Mouse (Mus musculus): ENCODE measurements around the gene Kcnmb3. TPM values are rescaled to one million over a fixed set of nuclear protein-coding genes. Genes with fewer than 3 reads are reported as not detected.
A peak's percentile ranks its signal among the peaks of the same experiment; 100 is the strongest.

Kcnmb3 gene
- polyA plus RNA-seq, 1 experiment from 2014 or later, result not detected

DNA sequence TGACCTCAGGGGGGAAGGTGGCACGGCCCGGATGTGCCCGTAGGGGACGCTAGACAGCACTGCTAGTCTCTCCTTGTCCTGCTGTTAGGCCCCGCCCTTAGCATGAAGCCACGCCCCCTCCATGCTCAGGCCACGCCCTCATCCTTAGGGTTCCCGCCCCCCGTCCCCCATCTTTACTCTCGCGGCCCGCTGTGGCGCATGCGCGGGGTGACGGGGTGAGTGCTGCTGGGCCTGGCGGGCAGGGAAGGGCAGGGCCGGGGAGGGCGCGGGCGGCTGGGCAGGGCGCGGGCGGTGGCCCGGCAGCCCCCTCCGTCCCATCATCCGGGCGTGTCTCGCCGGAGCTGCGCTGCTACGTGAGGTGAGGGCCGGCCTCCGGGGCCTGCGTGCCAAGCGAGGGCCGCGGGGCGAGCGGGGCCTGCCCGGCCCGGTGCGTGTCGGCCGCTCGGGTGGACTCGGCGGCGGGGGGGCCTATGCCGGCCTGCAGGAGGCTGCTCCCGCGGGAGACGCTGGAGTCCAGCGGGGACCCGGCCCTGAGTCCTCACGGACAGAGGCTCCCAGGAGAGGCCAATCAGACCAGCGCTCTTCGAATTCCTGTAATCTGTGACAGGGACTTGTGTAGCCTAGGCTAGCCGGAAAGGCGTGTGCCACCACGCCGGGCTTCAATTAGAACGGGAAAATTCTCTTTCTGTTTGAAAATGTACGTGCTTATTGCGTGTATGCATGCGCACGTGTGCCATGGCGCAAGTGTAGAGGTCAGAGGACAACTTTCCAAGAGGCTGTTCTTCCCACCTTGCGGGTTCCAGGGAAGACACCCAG is 18.6 kb upstream of the Kcnmb3 start:
- peak overlapping the region; percentile 85 for H3K27ac ChIP-seq (ENCODE audit: poor library complexity, severe bottlenecking)
- peak; percentile 97 for ATAC-seq (ENCODE audit: insufficient number of reproducible peaks, low FRiP score)
- H3K9me3 ChIP-seq (replicated peaks), result no peaks in the 10 kb centered on the region
- H3K27me3 ChIP-seq (replicated peaks), result no peaks in the 10 kb centered on the region
- H3K4me1 ChIP-seq (replicated peaks), result peaks cover 22% of the 10 kb centered on the region
- H3K36me3 ChIP-seq, result peaks cover 9% of the 10 kb centered on the region
- WGBS, result under 1% methylated on average over 69 of the region's 69 CpGs
- H3K4me3 ChIP-seq, result peak overlapping the region; percentile 76
- peak overlapping the region; percentile 71 for H3K4me2 ChIP-seq
- H3K9ac ChIP-seq, result peak overlapping the region; percentile 88

DNA sequence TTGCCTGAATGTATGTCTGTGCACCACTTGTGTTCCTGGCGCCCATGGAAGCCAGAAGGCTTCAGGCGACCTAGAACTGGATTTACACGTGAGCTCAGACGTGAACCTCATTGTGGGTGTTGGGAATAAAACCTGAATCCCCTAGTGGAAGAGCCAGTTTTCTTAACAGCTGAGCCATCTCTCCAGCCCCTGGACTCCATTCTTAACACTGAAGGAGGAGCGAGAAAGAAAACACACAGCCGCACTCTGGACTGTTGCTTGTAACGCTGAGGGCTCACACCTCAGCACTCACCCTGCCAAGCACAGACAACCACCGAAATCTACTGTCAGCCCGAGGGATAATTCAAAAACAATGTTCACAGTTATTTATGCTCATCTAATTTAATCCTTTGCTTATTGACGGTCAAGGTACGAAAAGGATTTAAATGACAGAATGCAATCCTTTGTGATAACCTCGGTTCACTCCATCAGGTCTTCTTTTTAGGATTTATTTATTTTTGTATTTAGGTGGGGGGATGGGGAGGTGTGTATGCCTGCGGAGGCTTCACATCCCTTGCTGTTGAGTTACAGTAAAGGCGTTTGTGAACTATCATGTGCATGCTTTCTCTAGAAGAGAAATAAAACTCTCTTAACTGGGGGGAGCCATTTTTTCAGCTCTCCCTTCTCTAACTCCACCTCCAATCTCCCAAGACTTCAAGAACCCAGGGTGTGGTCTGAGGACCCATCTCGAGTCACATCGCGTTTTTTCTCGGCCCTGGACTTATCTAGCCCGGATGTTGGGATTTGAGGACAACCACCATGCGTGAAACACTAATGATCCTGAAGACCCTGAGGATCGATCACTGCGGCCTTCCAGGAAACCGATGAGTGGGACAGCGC is 17.7 kb upstream of the Kcnmb3 start, which contains the start of gene Zfp639:
Zfp639 (plus strand) TSS at position 764 of the 879 bp plus-strand sequence.
- Histone ChIP-seq H3K4me2 (peak within 1 kb of the TSS; percentile 71), H3K27ac (ENCODE audit: poor library complexity, severe bottlenecking) (peak within 1 kb of the TSS; percentile 85), H3K9me3 (replicated peaks) (no peaks in the 10 kb centered on the region), H3K9ac (peak within 1 kb of the TSS; percentile 88), H3K36me3 (peaks cover 3% of the 10 kb centered on the region; the same call in 1 of the 2 replicates), H3K27me3 (replicated peaks) (no peaks in the 10 kb centered on the region), H3K4me3 (peak within 1 kb of the TSS; percentile 76), H3K4me1 (replicated peaks) (peaks cover 22% of the 10 kb centered on the region)
- WGBS, result 4% methylated on average over 24 of the region's 24 CpGs
- ATAC-seq (ENCODE audit: insufficient number of reproducible peaks, low FRiP score), result no peak

- Histone ChIP-seq H3K4me3 (peak overlapping the region; percentile 76), H3K4me1 (replicated peaks) (peaks cover 22% of the 10 kb centered on the region), H3K27ac (ENCODE audit: poor library complexity, severe bottlenecking) (no peak overlapping the region), H3K9me3 (replicated peaks) (no peaks in the 10 kb centered on the region), H3K9ac (0 out of 2 replicates have a peak overlapping the region, but pooled peaks have one; percentile 50), H3K36me3 (no peaks in the 10 kb centered on the region; the same call in 1 of the 2 replicates), H3K27me3 (replicated peaks) (no peaks in the 10 kb centered on the region), H3K4me2 (peak overlapping the region; percentile 71)
- 3% methylated on average over 17 of the region's 17 CpGs for WGBS
- ATAC-seq (ENCODE audit: insufficient number of reproducible peaks, low FRiP score), result no peak
Measured at GRCm38 (mm10) chr3:32508666-32509324, 16.8 kb upstream of the Kcnmb3 start.

DNA sequence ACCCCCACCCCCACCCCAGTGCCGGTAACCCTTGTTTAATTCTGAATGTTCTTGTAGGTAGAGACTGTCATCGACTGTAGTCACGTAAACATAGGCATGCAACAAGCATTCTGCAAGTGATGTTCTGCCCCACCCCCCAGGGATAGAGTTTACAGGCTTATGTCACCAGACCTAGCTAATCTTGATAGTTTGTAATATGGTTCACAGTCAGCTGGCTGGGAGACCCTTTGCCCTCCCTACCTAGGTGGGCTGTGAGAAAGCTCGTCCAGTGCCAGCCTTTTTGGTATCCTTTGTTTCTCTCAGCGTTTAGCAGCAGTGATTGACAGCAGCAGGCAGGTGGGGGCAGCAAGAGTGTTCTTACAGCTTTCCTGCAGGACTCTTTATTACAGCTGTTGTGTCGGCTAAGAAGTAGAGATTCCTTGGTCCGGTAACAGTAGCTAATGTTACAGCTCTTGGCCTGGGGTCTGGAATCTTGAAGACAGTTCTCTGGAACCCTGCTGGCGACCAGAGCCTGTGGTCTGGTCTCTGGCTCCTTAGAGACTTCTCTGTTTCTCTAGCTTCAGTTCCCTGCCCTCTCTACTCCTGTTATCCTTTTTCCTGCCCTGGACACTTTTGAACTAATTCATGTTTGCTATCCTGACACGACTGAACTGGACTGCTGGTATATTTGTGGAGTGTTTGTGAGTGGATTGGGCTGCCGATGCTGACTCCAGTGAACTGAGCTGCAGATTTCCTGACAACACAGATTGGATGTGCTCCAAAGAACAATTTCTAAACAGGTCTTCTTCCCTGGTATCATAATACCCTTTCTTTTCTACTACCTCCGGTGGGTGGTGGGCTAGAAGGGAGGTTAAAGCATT is 14.6 kb upstream of the Kcnmb3 start:
- no peak overlapping the region for H3K27ac ChIP-seq (ENCODE audit: poor library complexity, severe bottlenecking)
- H3K4me1 ChIP-seq (replicated peaks), result peaks cover 10% of the 10 kb centered on the region
- 67% methylated on average over 11 of the region's 11 CpGs for WGBS
- H3K27me3 ChIP-seq (replicated peaks), result no peaks in the 10 kb centered on the region
- no peak overlapping the region for H3K4me2 ChIP-seq
- H3K9me3 ChIP-seq (replicated peaks), result no peaks in the 10 kb centered on the region
- no peak overlapping the region for H3K9ac ChIP-seq
- no peak for ATAC-seq (ENCODE audit: insufficient number of reproducible peaks, low FRiP score)
- H3K4me3 ChIP-seq, result no peak overlapping the region
- H3K36me3 ChIP-seq, result no peaks in the 10 kb centered on the region

GRCm38 (mm10) chr3:32505841-32506240 is 13.8 kb upstream of the Kcnmb3 start:
- H3K36me3 ChIP-seq, result no peaks in the 10 kb centered on the region
- 72% methylated on average over 3 of the region's 3 CpGs for WGBS

DNA sequence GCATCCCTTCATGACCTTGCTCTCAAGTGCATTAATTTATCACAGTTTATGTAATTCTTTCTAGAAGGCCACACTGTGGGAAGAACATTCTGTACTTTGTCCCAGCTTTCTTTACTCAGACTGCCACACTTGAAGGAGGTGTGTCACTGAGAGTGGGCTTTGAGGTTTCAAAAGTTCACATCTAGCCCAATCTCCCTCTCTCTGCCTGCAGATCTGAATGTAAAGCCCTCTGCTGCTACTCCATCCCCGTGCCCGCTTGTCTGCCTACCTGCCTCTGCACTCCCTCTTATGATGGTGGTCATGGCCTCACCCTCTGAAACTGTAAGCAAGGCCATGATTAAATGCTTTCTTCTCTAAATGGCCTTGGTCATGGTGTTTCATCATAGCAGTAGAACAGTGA is 8.3 kb upstream of the Kcnmb3 start:
- no peak overlapping the region for H3K4me3 ChIP-seq
- H3K27ac ChIP-seq (ENCODE audit: poor library complexity, severe bottlenecking), result no peak overlapping the region
- no peak overlapping the region for H3K4me2 ChIP-seq
- no peak overlapping the region for H3K9ac ChIP-seq
- 85% methylated on average over 2 of the region's 2 CpGs for WGBS
- H3K27me3 ChIP-seq (replicated peaks), result no peaks in the 10 kb centered on the region
- H3K9me3 ChIP-seq (replicated peaks), result no peaks in the 10 kb centered on the region; the same call in 1 of the 2 replicates
- no peaks in the 10 kb centered on the region for H3K36me3 ChIP-seq
- peaks cover 7% of the 10 kb centered on the region; the same call in 1 of the 2 replicates for H3K4me1 ChIP-seq (replicated peaks)
- ATAC-seq (ENCODE audit: insufficient number of reproducible peaks, low FRiP score), result no peak

More at GRCm38 (mm10) chr3:32505841-32506240, 13.8 kb upstream of the Kcnmb3 start:
- H3K9ac ChIP-seq, result no peak overlapping the region
- H3K27ac ChIP-seq (ENCODE audit: poor library complexity, severe bottlenecking), result no peak overlapping the region
- H3K9me3 ChIP-seq (replicated peaks), result no peaks in the 10 kb centered on the region
- H3K4me3 ChIP-seq, result no peak overlapping the region
- H3K27me3 ChIP-seq (replicated peaks), result no peaks in the 10 kb centered on the region
- 0 out of 2 replicates have a peak, but pooled peaks cover 6% of the 10 kb centered on the region for H3K4me1 ChIP-seq (replicated peaks)
- no peak for ATAC-seq (ENCODE audit: insufficient number of reproducible peaks, low FRiP score)
- H3K4me2 ChIP-seq, result no peak overlapping the region

- 75% methylated on average over 1 of the region's 1 CpGs for WGBS
Measured at GRCm38 (mm10) chr3:32496711-32497070, 4.7 kb upstream of the Kcnmb3 start.

DNA sequence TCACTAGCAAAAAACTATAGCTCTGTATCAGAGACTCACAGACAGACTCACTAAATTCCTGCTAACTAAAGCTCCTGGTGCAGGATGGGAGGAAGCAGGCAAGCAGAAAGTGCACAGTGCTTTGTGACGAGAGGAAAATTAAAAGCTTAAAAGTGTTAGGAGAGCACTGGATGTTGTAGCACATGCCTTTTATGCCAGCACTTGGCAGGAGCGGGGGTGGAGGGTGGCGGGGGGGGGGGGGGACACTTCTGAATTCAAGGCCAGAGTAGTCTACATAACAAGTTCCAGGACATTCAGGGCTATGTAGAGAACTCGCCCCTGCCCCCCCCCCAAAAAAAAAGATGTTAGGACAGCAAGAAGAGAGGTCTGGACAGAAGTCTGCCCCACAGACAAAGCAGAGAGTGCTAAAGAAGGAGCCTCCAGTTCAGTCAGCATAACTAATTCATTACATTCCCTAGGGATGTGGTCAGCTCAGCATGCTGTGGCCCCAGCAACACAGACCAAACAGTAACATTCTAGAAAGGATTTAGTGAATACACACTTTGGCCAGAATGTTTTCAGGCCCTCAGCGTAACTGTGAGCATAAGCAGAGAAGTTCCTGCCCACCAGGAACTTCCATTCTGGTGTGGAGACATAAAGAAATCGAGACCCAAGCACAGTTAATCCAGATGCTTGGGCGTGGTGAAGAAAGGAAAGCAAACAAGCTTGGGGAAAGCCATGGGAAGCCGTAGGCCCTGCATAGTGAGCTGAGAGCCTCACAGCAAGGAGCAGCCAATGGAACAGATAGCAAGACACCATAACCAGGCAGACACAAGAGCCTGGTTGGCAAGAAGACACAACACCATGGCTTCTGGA is 4.1 kb upstream of the Kcnmb3 start:
- Histone ChIP-seq H3K27me3 (replicated peaks) (no peaks in the 10 kb centered on the region), H3K4me1 (replicated peaks) (peaks cover 7% of the 10 kb centered on the region; the same call in 1 of the 2 replicates), H3K4me3 (no peak overlapping the region), H3K4me2 (no peak overlapping the region), H3K9ac (no peak overlapping the region), H3K27ac (ENCODE audit: poor library complexity, severe bottlenecking) (0 out of 2 replicates have a peak overlapping the region, but pooled peaks have one; percentile 8), H3K9me3 (replicated peaks) (no peaks in the 10 kb centered on the region; the same call in 1 of the 2 replicates), H3K36me3 (no peaks in the 10 kb centered on the region)
- ATAC-seq (ENCODE audit: insufficient number of reproducible peaks, low FRiP score), result no peak
- WGBS, result 50% methylated on average over 8 of the region's 8 CpGs

More at GRCm38 (mm10) chr3:32496711-32497070, 4.7 kb upstream of the Kcnmb3 start:
- Histone ChIP-seq H3K4me2 (no peak overlapping the region), H3K4me1 (replicated peaks) (peaks cover 7% of the 10 kb centered on the region; the same call in 1 of the 2 replicates), H3K27me3 (replicated peaks) (no peaks in the 10 kb centered on the region), H3K9ac (no peak overlapping the region), H3K36me3 (no peaks in the 10 kb centered on the region), H3K4me3 (no peak overlapping the region), H3K9me3 (replicated peaks) (no peaks in the 10 kb centered on the region; the same call in 1 of the 2 replicates), H3K27ac (ENCODE audit: poor library complexity, severe bottlenecking) (0 out of 2 replicates have a peak overlapping the region, but pooled peaks have one; percentile 8)
- no peak for ATAC-seq (ENCODE audit: insufficient number of reproducible peaks, low FRiP score)

DNA sequence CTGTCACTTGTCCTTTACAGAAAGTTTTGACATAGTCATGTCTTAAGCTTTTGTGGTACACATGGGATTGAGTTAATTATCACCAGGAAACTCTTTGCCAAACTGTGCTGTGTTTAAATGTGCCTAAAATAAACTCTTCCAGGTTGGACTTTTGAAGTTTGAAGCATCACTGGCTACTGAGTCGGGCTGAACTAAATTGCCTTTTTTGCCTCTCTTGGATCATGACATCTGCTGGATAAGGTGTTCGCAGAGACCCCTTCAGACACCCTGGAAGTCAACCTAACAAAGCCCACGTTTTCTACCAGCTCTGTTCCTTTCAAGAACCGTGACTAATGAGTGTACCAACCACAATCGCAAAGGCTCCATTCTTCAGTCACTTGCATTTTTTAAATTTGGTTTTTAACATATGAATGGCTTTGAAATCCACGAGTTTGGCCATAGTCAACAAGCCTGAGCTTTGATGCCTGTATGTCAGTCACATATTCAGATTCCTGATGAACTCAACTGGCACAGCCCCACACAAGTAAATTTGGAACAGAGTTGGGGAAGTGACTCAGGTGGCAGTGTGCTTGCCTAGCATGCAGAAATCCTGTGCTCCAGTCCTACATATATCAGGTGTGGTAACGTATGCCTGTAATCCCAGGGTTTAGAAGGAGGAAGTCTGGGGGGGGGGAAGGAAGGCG is 3.2 kb upstream of the Kcnmb3 start:
- Histone ChIP-seq H3K4me1 (replicated peaks) (peaks cover 7% of the 10 kb centered on the region; the same call in 1 of the 2 replicates), H3K9ac (no peak overlapping the region), H3K4me3 (no peak overlapping the region), H3K4me2 (no peak overlapping the region), H3K9me3 (replicated peaks) (no peaks in the 10 kb centered on the region; the same call in 1 of the 2 replicates), H3K36me3 (no peaks in the 10 kb centered on the region), H3K27me3 (replicated peaks) (no peaks in the 10 kb centered on the region), H3K27ac (ENCODE audit: poor library complexity, severe bottlenecking) (no peak overlapping the region)
- 76% methylated on average over 8 of the region's 8 CpGs for WGBS
- ATAC-seq (ENCODE audit: insufficient number of reproducible peaks, low FRiP score), result no peak
